Mouse (Mus musculus) kidney, adult 2 months (tissue): ENCODE measurements around the gene Casp8.

Experiments used
- CTCF ChIP-seq: fragments of 200-500 bp; conservative IDR thresholded peaks from 2 replicates; pipeline ENCODE4 v1.5.1; 2011; ENCODE audit warnings: low read depth, mild to moderate bottlenecking, control low read depth, low read length, moderate library complexity, mixed read lengths; ENCODE audit not compliant: insufficient read depth, insufficient read length
- POLR2A ChIP-seq: fragments of 200-500 bp; IDR thresholded peaks from one replicate; pipeline ENCODE4 v1.6.1; 2011; ENCODE audit warnings: low read depth, low read length, control low read depth

- no peak for TF ChIP-seq POLR2A
- TF ChIP-seq CTCF, result peak; percentile 39
Measured at GRCm38 (mm10) chr1:58770111-58770720, 25.0 kb upstream of the Casp8 start.
